Mouse (Mus musculus) induced T-regulatory cell, adult 2 months (primary cell): ENCODE measurements around the gene Tmem246.

Experiments used
- DNase-seq: peaks from one replicate; pipeline ENCODE4 v3.0.0-alpha.2; 2012; ENCODE audit warnings: low read depth

Gene Tmem246

DNA sequence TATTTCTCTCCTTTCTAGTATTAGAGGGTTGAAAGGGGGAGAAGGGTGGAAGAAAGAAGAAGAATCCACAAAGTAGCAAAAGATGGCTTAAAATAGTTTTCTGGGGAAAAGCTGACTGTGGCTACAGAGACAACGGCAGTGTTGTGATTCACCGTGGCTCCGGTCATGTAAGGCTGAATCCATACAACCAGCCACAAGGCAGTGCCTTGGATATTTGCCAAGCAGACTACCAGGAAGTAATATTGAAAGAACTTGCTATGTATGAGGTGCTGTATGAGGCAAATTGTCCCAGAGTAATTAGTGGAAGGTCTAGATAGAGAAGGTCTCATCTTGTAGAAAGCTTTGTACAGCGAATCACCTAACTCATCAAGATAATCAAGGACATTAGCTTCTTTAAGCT, 25.5 kb downstream of the Tmem246 start:
- DNase-seq, result no peak

DNA sequence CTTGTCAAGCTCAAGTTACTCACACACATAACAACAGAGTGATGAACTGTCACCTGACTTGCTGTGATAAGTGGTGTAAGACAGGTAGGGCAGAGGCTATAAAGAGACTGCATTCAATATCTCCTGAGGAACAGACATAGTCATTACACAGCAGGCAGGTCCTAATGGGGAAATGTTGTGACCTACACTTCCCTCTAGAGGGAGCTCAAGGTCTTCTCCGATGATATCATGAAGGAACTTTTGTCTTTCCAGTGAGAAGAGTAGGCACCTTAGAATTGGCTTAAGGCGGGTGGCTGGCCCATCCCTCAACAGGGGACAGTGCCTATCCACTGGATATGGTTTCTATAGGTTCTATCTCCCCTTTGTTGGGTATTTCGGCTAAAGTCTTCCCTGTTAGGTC, 30.1 kb downstream of the Tmem246 start:
- peak; percentile 73 for DNase-seq

DNA sequence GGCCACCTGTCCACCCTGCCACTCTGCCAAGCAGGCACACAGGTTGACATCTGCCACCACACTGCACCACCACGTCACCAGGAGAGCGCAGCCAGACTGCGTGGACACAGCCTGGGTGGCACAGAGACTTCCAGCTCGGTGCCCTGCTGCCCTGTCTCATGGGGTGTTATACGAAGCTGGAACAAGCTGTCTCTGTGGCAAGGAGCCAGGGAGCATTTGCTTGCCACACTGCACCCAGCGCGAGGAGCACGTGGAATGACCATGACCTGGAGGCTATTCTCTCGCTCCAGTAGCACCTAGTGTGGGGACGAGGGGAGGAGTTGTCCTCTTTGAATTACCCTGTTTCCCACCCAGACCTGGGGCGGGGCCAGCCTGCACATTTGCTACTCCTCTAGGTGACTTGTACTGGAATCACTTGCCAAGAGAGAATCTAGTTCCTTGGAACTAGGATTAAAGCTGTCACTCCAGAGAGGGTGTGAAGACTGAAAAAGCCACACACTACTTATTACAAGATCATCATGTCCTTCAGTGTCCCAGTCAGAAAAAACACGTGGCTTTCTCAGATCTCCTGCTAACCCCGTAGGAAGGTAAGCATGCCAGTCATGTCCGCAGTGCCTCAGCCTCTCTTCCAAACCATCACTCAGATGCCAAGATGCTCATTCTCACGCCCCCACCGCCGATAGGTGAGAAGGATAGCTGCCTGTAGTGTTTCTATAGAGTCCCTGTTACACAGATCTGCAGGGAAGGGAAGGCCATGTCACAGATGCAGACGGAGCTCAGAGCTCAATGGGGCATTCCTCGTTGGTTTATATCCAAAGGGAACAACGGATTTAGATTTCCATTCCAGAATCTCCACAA, 37.5 kb downstream of the Tmem246 start:
- DNase-seq, result no peak

DNA sequence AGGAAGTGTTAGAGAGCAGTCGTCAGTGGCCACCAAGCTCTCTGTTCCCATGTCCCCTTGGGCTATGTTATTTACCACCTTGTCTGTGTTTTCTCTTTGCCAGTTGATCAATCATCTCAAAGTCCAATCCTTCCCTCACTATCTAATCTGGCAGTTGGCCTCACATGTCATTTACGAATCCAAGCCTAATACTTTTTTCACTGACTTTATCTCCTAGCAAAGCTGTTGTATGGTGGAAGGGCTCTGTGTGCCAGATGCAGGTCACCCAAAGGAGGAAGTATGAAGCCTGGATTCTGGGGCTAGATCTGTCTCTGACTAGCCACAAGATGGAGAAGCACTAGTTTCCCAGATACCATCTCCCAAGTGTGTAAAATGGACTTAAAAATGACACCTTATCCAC, 39.5 kb downstream of the Tmem246 start:
- DNase-seq, result no peak

DNA sequence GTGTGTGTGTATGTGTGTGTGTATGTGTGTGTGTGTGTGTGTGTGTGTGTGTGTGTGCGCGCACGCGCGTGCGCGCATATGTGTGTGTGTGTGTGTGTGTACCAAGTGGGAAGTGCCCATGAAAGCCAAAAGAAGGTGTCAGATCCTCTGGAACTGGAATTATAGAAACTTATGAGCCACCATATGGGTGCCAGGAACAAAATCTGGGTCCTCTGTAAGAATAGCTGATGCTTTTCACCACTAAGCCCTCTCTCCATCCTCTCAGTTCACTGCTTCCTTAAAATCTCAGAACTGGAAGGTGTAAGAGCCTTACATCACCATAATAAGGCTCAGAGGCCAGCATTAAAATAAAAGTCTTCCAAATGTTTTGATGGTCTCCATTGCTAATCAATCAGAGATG, 40.3 kb downstream of the Tmem246 start:
- DNase-seq, result no peak

DNA sequence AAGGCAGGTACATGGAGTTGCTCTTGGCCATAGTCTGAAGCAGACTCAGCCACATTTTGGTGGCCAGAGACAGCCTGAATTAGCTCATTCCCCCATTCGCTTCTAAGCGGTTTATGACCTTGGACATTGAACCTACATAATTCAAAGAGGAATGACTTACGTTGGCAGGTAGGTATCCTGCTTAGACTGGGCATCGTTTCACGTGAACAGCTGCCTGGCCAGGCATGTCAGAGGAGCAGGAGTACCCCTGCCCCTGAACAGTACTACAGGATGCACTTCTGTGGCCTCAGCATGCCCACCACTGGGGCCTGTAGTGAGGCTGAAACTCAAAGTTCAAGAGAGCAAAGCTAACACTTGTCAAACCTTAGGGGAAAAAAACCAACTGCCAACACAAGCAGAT, 44.3 kb downstream of the Tmem246 start:
- no peak for DNase-seq

DNA sequence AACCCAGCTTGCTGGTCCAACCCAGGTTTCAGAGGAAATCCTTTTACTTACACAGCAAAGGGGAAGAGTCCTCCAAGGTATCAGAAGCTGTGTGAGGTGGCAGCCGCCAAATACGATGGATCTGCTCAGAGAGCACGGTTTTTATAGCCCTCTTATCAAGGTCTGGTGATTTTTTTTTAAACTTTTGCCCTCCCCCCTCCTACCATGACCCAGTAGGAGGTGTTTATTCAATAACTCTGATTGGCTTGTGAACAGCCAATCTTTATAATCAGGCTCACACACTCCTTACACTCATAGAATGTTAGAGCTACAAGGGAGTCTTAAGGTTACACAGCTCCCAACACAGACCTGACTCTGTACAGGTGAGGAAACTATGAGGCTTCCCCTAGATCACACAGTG, 48.3 kb downstream of the Tmem246 start, which contains the start of gene Aldob:
TSS of gene Aldob (minus strand) at position 164 of the 400 bp plus-strand sequence.
- DNase-seq, result no peak

DNA sequence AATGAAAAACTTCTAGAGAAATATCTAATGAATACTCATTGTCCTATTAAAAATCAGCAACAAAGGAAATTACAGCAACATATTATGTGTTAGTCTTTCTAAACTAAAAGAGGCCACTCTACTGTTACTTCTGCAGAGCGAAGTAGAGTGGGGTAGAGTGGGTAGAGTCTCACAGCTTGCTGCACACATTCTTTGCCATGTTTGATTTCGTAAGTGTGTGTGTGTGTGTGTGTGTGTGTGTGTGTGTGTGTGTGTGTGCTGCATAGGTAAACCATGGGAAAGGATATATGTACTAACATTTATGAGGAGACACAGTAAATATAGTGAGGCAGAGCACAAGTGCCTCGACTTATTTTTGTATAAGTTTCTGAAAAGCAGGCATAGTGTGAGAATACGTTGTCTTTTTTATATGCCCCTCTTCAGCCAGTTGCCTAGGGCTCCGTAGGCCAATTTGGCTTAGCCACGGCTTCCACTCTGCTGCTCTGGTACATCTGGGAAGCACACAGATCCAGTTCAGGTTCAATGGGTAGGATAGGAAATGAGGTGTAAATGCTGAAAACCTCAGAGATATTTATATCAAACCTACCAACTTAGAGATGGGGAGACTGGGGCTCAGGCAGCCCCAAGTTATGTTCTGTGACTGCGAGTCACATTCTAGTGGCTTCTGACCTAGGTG, 50.0 kb downstream of the Tmem246 start:
- DNase-seq, result no peak

DNA sequence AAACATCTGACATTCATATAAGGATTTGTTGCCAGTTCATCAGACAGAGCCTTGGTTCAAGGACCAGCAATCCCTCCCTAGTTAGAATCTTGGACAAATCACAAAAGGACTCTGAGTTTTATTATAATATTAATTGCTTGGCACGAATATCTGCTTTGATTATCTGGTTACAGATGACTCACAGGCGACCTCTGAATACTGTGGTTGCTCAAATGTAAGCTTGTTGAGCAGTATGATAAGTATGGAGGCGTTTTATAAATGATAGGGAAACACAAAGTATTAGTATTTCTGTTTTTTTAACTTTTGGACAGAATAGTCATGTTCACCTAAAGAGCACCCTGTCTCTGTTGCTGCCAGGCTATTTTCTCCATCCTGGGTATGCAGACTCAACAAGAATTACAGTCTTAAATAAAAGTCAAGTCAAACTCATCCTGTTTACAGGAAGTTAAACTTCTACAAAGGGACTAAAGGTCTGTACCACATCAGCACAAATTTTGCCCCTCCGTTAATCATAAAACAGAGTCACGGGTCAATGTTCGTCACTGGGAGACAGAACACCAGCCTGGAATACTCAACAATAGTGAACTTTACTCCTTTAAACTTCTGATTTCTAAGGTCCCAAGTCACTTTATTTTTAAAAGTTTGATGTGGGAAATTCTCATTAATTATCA, 50.7 kb downstream of the Tmem246 start:
- DNase-seq, result no peak

DNA sequence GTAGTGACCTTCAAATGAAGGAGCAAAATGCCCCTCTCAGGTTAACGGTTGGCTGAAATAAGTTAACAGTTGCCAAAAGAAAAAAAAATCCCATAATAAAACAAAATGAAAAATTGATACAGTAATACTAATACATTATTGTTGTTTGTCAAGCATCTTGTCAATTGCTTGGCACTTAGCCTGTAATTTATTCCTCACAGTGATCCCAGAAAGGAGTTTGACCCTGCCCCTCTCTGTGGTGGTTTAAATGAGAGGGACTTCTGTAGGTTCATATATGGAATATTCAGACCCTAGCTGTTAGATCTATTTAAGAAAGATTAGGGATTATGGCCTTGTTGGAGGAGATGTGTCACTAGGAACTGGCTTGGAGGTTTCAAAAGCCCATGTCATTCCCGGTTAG, 51.6 kb downstream of the Tmem246 start:
- DNase-seq, result no peak

DNA sequence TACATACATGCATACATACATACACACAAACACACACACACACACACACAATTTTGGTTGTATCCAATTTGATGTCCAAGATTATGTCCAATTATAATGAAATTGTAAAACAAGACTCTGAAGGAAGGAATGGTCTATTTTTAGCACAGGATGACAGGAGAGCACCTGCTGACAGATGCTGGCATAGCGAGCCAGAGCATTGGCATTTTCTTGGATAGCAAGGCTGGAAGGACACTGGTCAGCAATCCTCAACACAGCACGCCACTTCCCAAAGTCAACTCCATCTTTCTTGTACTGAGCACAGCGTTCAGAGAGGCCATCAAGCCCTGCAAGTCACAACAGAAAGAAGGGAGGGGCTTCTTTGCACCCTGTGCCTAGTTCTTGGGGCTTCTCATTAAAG, 56.7 kb downstream of the Tmem246 start:
- DNase-seq, result no peak

DNA sequence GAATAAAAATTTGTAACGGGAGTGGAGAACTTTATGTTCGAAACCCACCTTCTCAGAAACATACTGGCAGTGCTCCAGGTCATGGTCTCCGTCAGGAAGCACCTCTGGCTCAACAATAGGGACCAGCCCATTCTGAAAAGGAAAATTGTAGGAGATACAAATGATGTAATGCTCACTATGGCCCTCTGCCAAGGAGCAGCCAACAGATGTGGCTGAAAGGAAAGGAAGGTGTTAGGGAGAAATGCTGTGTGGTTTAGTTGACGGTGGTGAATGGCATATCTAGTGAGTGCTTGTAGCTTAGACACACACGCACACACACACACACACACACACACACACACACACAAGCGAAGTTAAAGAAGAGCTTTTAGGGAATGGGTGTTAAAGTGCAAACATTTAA, 58.0 kb downstream of the Tmem246 start:
- no peak for DNase-seq

DNA sequence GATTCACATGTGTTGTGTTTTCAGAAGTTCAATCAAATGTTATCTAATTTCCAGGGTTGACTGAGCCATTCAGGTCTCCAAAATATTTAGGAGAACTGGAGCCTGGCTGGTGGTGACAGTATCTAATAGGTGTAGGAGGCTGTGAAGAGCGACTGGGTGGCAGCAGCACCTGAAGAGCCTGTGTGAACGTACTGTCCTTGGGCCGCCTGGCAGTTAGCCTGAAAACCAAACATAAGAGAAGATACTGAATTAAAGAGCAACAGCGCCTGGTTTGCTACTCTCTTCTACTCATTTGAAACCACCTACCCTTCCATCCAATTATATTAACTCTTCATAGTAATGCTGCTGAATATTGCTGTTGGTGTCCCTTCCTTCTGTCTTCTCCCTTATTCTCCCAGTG, 61.0 kb downstream of the Tmem246 start:
- DNase-seq, result no peak

DNA sequence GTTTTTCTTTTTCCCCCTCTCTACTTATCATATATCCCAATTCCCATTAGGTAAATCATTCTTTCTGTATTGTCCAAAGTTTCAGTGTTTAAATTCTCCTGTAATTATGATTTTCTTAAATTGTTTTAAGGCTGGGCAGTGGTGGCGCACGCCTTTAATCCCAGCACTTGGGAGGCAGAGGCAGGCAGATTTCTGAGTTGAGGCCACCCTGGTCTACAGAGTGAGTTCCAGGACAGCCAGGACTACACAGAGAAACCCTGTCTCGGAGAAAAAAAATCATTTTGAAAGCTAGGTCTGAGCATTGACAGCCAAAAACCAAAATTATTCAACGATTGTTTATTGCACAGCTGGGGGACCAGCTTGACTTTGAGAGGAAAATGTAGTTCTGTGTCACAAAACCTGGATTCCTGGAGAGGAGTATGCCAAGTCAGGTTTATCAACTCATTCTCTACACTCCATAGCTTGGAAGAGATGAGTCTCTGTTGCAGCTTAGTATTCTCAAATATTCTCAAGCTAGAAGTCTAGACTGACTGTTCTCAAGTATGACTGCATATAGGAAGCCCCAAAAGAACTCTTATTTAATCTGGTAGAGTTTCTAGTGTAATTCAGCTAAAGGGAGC, 61.9 kb downstream of the Tmem246 start:
- no peak for DNase-seq

DNA sequence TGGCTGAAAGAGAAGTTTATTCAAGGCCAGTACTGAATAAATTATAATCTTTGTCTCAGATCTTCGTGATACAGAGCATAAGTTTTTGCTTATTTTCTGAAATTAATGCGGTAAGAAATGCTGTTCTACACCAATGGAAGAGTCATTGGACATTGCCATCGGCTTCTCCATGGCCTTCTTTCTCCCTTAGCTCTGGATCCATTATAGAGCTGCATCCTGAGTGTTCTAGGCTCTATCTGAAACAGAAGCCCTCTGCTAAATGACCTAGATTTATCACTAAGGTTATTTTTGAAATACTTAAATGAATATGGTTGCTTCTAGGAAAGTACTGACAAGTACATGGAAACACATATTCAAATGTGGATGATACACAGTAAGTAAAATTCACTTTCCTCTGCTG, 62.6 kb downstream of the Tmem246 start:
- no peak for DNase-seq
